Mouse (Mus musculus) bone marrow macrophage, adult 2 months (primary cell): ENCODE measurements around the gene Mthfs.

Experiments
- CTCF ChIP-seq: IDR thresholded peaks from 2 replicates; pipeline ENCODE4 v1.5.1; 2012; ENCODE audit warnings: low read depth, mild to moderate bottlenecking, low read length, moderate library complexity
- POLR2A ChIP-seq: IDR thresholded peaks from 2 replicates; pipeline ENCODE4 v1.6.1; 2012; ENCODE audit warnings: mild to moderate bottlenecking, low read depth, low read length, borderline replicate concordance

DNA sequence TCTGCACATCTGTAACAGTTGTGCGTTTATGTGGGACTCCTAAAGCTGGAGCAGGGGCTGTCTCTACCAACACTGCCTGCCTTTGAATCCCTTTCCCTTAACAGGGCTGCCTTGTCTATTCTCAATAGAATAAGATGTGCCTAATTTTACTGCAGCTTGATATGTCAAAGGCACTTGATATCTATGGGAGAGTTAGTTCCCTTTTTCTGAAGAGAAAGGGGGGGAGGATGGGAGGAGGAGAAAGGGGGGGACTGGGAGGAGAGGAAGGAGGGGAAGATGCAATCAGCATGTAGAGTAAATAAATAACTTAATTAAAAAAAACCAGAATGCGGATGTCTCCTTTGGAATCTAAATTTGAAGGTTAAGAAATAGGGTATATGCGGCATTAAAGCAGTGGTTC, 82.9 kb downstream of the Mthfs start:
- no peak for TF ChIP-seq CTCF
- no peak for TF ChIP-seq POLR2A
